ENCODE assay signal across 9 mouse cellular contexts in genomic region chr10:59114535-59115291, GRCm38 (mm10).
DNase-seq lines count a peak whose midpoint lies in the region; ATAC-seq and TF ChIP-seq lines count a peak whose summit lies in the region.
"Had no signal": no experiment of that assay in that cellular context is flagged by ENCODE, and none has a peak within 500 bp of the region (broad histone marks: within the 10 kb centered on the region; RNA-seq: fewer than 3 reads in every experiment).

No protein-coding gene starts in this region.

- WGBS in hindbrain, embryonic 10.5 days = 54% methylated on average over 15 of the region's 15 CpGs
- 60% methylated on average over 15 of the region's 15 CpGs for WGBS in hindbrain, embryonic 11.5 days
- WGBS in lung, embryonic 14.5 days = 12% methylated on average over 15 of the region's 15 CpGs

- H3K4me1 ChIP-seq in hindbrain, embryonic 10.5 days (replicated peaks) = 0 out of 2 replicates have a peak, but pooled peaks cover 3% of the 10 kb centered on the region
- no peaks in the 10 kb centered on the region for H3K4me1 ChIP-seq in hindbrain, embryonic 11.5 days (replicated peaks; ENCODE audit: control insufficient read depth, insufficient read depth, low read length)
- H3K4me1 ChIP-seq in lung, embryonic 14.5 days (ENCODE audit: insufficient read depth) = 0 out of 2 replicates have a peak, but pooled peaks cover 5% of the 10 kb centered on the region
- H3K4me1 ChIP-seq: hindbrain, embryonic 15.5 days had no signal

- H3K27me3 ChIP-seq in hindbrain, embryonic 10.5 days (ENCODE audit: insufficient read depth, poor library complexity, severe bottlenecking) = no peaks in the 10 kb centered on the region
- no peaks in the 10 kb centered on the region for H3K27me3 ChIP-seq in hindbrain, embryonic 11.5 days (ENCODE audit: control insufficient read depth, insufficient read depth, low read length)
- no peaks in the 10 kb centered on the region for H3K27me3 ChIP-seq in lung, embryonic 14.5 days (ENCODE audit: insufficient read depth, low read length)
- H3K27me3 ChIP-seq: hindbrain, embryonic 15.5 days had no signal

- no peak for TF ChIP-seq CTCF in lung, embryonic 14.5 days (IDR thresholded peaks at IDR 0.05; ENCODE audit: low read depth)

- no peak overlapping the region for H3K4me2 ChIP-seq in hindbrain, embryonic 11.5 days (replicated peaks; ENCODE audit: low read depth, low read length)
- no peak overlapping the region for H3K4me2 ChIP-seq in lung, embryonic 14.5 days
- H3K4me2 ChIP-seq: hindbrain, embryonic 15.5 days had no signal

- H3K27ac ChIP-seq in hindbrain, embryonic 10.5 days = no peak overlapping the region
- H3K27ac ChIP-seq in hindbrain, embryonic 11.5 days (ENCODE audit: low read depth, low read length) = no peak overlapping the region
- no peak overlapping the region for H3K27ac ChIP-seq in lung, embryonic 14.5 days (ENCODE audit: low read depth)
- H3K27ac ChIP-seq: hindbrain, embryonic 15.5 days had no signal

- no peaks in the 10 kb centered on the region for H3K36me3 ChIP-seq in hindbrain, embryonic 10.5 days
- no peaks in the 10 kb centered on the region for H3K36me3 ChIP-seq in hindbrain, embryonic 11.5 days (ENCODE audit: control insufficient read depth, insufficient read depth, low read length)
- H3K36me3 ChIP-seq in lung, embryonic 14.5 days (ENCODE audit: insufficient read depth) = no peaks in the 10 kb centered on the region
- H3K36me3 ChIP-seq: hindbrain, embryonic 15.5 days had no signal

- no peak overlapping the region for H3K4me3 ChIP-seq in hindbrain, embryonic 10.5 days
- no peak overlapping the region for H3K4me3 ChIP-seq in hindbrain, embryonic 11.5 days (ENCODE audit: low read depth, low read length)
- H3K4me3 ChIP-seq in lung, embryonic 14.5 days (ENCODE audit: low read depth, low read length) = no peak overlapping the region
- H3K4me3 ChIP-seq: hindbrain, embryonic 15.5 days had no signal

- peak; percentile 26 for DNase-seq in hindbrain, embryonic 10.5 days (ENCODE audit: low spot score)
- DNase-seq in hindbrain, embryonic 11.5 days (ENCODE audit: low spot score) = no peak
- DNase-seq in frontal cortex, postnatal 25 days (ENCODE audit: low spot score in 2 of 2) = peak; percentile 43 to 52
- DNase-seq in kidney, postnatal 10 days = peak; percentile 45
- DNase-seq in lung, embryonic 14.5 days = peak; percentile 55
- DNase-seq in c-Kit-positive CD71-positive TER-119-positive erythroid progenitor cells, embryonic 14.5 days (ENCODE audit: low spot score) = no peak
- no peak for DNase-seq in thymus, postnatal 0 days (ENCODE audit: low spot score)

- H3K9ac ChIP-seq in hindbrain, embryonic 11.5 days (ENCODE audit: low read depth, low read length) = no peak overlapping the region
- H3K9ac ChIP-seq in lung, embryonic 14.5 days = no peak overlapping the region
- H3K9ac ChIP-seq: hindbrain, embryonic 15.5 days had no signal

- H3K9me3 ChIP-seq in hindbrain, embryonic 10.5 days = no peaks in the 10 kb centered on the region
- no peaks in the 10 kb centered on the region for H3K9me3 ChIP-seq in hindbrain, embryonic 11.5 days (ENCODE audit: control insufficient read depth, low read length)
- no peaks in the 10 kb centered on the region for H3K9me3 ChIP-seq in lung, embryonic 14.5 days (ENCODE audit: low read depth, low read length)
- H3K9me3 ChIP-seq: hindbrain, embryonic 15.5 days had no signal

- no peak for ATAC-seq in hindbrain, embryonic 11.5 days (ENCODE audit: low FRiP score)
- peak; percentile 50; the same call in 1 of the 2 replicates for ATAC-seq in lung, embryonic 14.5 days (ENCODE audit: insufficient read depth)
- no peak for ATAC-seq in CD4-positive, CD25-positive, alpha-beta regulatory T cell, adult 4 months

Comparison
In these comparisons a context has a peak if more than half of its experiments do, and no peak if none do; other contexts are left out.
1. DNase-seq: peak in hindbrain, embryonic 10.5 days (single experiment), frontal cortex, postnatal 25 days (2 of 2), kidney, postnatal 10 days (single experiment) and lung, embryonic 14.5 days (single experiment); none in hindbrain, embryonic 11.5 days (single experiment), c-Kit-positive CD71-positive TER-119-positive erythroid progenitor cells, embryonic 14.5 days (single experiment) and thymus, postnatal 0 days (single experiment).